Mouse (Mus musculus): ENCODE results near the gene Apmap. TPM values are rescaled to one million over a fixed set of nuclear protein-coding genes. Genes with fewer than 3 reads are reported as not detected.

The Apmap gene
- polyA plus RNA-seq, 1 experiment from 2014 or later = 62.5 TPM

DNA sequence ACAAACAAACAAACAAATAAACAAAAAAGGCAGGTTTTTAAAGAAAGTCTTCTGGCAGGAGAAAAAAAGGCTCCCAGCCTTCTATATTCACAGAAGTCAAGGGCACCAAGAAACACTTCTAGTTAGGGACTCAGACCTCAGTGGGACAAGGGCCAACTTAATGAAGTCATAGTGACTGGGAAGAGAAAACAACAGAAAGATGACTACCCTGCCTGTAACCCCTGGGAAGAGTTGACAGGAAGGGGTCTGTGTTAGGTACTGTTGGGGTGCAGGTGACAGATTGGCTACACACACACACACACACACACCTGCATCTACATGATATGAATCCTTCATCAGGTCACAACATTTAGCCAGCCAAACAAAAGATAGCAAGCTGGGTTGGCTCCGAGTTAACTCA lies 34.8 kb upstream of the Apmap start:
- WGBS = 97% methylated on average over 1 of the region's 1 CpGs
- TF ChIP-seq CTCF (IDR thresholded peaks at IDR 0.05; ENCODE audit: low read depth) = no peak
- H3K9ac ChIP-seq (ENCODE audit: low read depth, low read length) = no peak overlapping the region
- H3K27ac ChIP-seq = no peak overlapping the region
- H3K4me2 ChIP-seq (ENCODE audit: low read length) = no peak overlapping the region
- no peaks in the 10 kb centered on the region for H3K27me3 ChIP-seq (ENCODE audit: insufficient read depth, low read length)
- H3K4me3 ChIP-seq (replicated peaks; ENCODE audit: low read depth, low read length) = no peak overlapping the region
- no peaks in the 10 kb centered on the region for H3K4me1 ChIP-seq (replicated peaks; ENCODE audit: insufficient read depth, low read length)
- no peaks in the 10 kb centered on the region for H3K36me3 ChIP-seq (ENCODE audit: insufficient read depth, low read length)
- DNase-seq (ENCODE audit: low spot score) (no peak), ATAC-seq (replicated peaks; ENCODE audit: low FRiP score, low read depth) (no peak)
- H3K9me3 ChIP-seq (replicated peaks; ENCODE audit: low read length) = no peaks in the 10 kb centered on the region

DNA sequence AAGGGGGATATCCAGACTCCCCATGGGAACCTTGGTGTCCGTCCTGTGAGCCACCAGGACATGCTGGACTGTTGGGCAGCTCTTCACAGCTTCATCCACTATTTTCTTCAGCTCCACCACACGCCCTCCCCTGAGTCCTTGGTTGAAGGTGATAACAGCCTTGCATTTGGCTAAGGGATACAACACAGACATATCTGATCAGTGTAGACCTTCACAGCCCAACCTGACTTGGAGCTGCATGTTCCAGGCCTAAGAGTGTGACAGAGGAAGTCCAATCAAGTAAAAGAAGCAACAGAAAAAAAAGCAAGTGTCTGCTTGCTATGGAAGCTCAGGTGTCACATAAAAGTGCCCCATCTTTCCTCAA lies 30.0 kb upstream of the Apmap start:
- no peaks in the 10 kb centered on the region for H3K4me1 ChIP-seq (replicated peaks; ENCODE audit: insufficient read depth, low read length)
- no peaks in the 10 kb centered on the region for H3K36me3 ChIP-seq (ENCODE audit: insufficient read depth, low read length)
- no peak overlapping the region for H3K27ac ChIP-seq
- ATAC-seq (replicated peaks; ENCODE audit: low FRiP score, low read depth) (no peak), DNase-seq (ENCODE audit: low spot score) (no peak)
- TF ChIP-seq CTCF (IDR thresholded peaks at IDR 0.05; ENCODE audit: low read depth) = no peak
- H3K4me3 ChIP-seq (replicated peaks; ENCODE audit: low read depth, low read length) = no peak overlapping the region
- H3K9me3 ChIP-seq (replicated peaks; ENCODE audit: low read length) = no peaks in the 10 kb centered on the region
- H3K9ac ChIP-seq (ENCODE audit: low read depth, low read length) = no peak overlapping the region
- WGBS = 55% methylated on average over 2 of the region's 2 CpGs
- no peak overlapping the region for H3K4me2 ChIP-seq (ENCODE audit: low read length)
- H3K27me3 ChIP-seq (ENCODE audit: insufficient read depth, low read length) = no peaks in the 10 kb centered on the region

DNA sequence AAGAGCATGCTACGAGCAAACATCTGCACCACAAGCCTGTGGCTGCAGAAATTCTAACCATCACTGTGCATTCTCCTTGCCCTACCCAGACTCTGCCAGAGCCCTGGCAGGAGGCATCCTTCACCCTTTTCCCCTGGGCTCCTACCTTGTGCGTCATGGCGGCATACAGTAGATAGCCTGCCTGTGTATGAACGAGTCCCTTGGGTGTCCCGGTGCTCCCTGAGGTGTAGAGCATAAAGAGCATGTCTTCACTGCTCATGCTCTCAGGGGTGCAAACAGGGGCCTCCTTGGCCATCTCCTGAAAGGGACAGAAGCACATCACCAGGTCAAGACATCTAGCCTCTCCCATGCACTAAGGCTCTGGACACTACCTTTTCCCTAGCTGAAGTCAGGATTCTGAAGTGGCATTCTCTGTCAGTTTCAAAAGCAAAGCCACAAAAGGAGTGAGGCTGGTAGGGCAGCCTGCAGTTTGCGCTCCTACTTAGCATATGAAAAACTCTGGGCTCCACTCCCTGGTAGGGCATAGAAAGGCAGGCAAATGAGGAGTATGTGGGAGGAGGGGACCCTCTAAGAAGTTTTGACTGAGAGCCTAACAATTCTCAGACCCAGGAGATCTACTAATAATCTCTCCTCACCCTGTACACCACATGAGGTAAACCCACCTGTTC lies 29.5 kb upstream of the Apmap start:
- Histone ChIP-seq H3K4me3 (replicated peaks; ENCODE audit: low read depth, low read length) (no peak overlapping the region), H3K9ac (ENCODE audit: low read depth, low read length) (no peak overlapping the region), H3K27ac (no peak overlapping the region), H3K27me3 (ENCODE audit: insufficient read depth, low read length) (no peaks in the 10 kb centered on the region), H3K4me1 (replicated peaks; ENCODE audit: insufficient read depth, low read length) (no peaks in the 10 kb centered on the region), H3K4me2 (ENCODE audit: low read length) (no peak overlapping the region), H3K9me3 (replicated peaks; ENCODE audit: low read length) (no peaks in the 10 kb centered on the region), H3K36me3 (ENCODE audit: insufficient read depth, low read length) (no peaks in the 10 kb centered on the region)
- TF ChIP-seq CTCF (IDR thresholded peaks at IDR 0.05; ENCODE audit: low read depth) = no peak
- 62% methylated on average over 6 of the region's 6 CpGs for WGBS
- ATAC-seq (replicated peaks; ENCODE audit: low FRiP score, low read depth) = no peak
- no peak for DNase-seq (ENCODE audit: low spot score)

DNA sequence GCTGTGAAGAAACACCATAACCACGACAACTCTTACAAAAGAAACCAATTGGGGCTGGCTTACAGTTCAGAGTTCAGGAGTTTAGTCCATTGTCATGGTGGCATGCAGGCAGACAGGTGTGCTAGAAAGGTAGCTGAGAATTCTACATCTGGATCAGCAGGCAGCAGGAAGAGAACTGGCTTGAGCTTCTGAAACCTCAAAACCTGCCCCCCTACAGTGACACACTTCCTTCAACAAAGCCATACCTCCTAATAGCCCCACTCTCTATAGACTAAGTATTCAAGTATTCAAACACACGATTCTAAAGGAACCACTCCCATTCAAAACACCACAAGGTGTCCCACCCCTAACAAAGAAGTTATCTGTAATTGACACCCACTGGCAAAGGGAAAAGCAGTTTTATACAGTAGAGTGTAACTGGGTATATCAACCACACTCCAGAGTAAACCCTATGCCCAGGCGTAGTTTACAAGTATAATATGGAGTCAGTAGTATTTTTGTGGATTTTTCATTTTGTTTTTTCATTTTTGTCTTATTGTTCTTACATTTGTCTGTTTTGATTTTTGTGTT lies 27.6 kb upstream of the Apmap start:
- WGBS = 78% methylated on average over 3 of the region's 3 CpGs
- no peak overlapping the region for H3K4me2 ChIP-seq (ENCODE audit: low read length)
- no peak for ATAC-seq (replicated peaks; ENCODE audit: low FRiP score, low read depth)
- H3K4me1 ChIP-seq (replicated peaks; ENCODE audit: insufficient read depth, low read length) = no peaks in the 10 kb centered on the region
- H3K9ac ChIP-seq (ENCODE audit: low read depth, low read length) = no peak overlapping the region
- DNase-seq (ENCODE audit: low spot score) = no peak
- no peaks in the 10 kb centered on the region for H3K27me3 ChIP-seq (ENCODE audit: insufficient read depth, low read length)
- H3K27ac ChIP-seq = no peak overlapping the region
- no peaks in the 10 kb centered on the region for H3K9me3 ChIP-seq (replicated peaks; ENCODE audit: low read length)
- no peaks in the 10 kb centered on the region for H3K36me3 ChIP-seq (ENCODE audit: insufficient read depth, low read length)
- H3K4me3 ChIP-seq (replicated peaks; ENCODE audit: low read depth, low read length) = no peak overlapping the region
- no peak for TF ChIP-seq CTCF (IDR thresholded peaks at IDR 0.05; ENCODE audit: low read depth)

DNA sequence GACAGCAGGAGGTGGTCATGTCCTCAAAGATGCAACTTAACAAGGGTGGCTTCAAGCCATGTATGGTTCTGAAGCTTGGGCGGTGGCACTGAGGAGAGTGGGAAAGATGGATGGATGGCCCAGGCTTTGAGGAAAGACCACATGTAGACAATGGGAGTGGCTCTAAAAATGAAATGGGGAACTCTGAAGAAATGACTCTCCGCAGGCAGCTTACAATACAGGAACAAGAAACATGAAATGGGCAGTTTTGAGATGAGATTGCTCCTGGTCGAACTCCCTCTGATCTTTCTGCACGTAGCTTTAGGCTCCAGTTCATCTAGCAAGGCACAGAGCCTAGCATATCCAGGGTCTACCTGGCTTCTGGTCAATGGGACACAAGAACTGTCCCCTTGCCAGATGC lies 20.9 kb upstream of the Apmap start:
- Histone ChIP-seq H3K27me3 (ENCODE audit: insufficient read depth, low read length) (no peaks in the 10 kb centered on the region), H3K4me2 (ENCODE audit: low read length) (no peak overlapping the region), H3K4me1 (replicated peaks; ENCODE audit: insufficient read depth, low read length) (no peaks in the 10 kb centered on the region), H3K27ac (no peak overlapping the region), H3K9me3 (replicated peaks; ENCODE audit: low read length) (no peaks in the 10 kb centered on the region), H3K4me3 (replicated peaks; ENCODE audit: low read depth, low read length) (no peak overlapping the region), H3K36me3 (ENCODE audit: insufficient read depth, low read length) (no peaks in the 10 kb centered on the region), H3K9ac (ENCODE audit: low read depth, low read length) (no peak overlapping the region)
- 89% methylated on average over 4 of the region's 4 CpGs for WGBS
- DNase-seq (ENCODE audit: low spot score) (no peak), ATAC-seq (replicated peaks; ENCODE audit: low FRiP score, low read depth) (no peak)
- no peak for TF ChIP-seq CTCF (IDR thresholded peaks at IDR 0.05; ENCODE audit: low read depth)

DNA sequence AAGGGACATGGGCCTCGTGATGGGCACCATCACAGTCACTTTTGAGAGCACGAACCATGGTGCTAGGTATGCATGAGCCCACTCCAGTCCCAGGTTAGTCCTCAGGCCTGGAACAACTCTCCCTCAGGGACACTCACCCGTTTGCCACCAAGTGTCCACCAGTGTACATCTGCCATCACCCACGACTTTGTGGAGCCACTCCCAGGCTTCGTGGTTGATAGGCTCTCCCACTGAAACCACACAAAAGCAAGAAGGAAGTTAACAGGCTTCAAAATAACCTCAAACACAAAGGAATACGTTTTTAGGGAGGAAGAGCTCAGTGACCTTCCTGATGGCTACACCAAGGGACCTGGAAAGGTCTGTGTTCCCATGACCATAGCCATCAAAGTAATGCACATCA lies 18.8 kb upstream of the Apmap start:
- no peak for TF ChIP-seq CTCF (IDR thresholded peaks at IDR 0.05; ENCODE audit: low read depth)
- Histone ChIP-seq H3K27ac (no peak overlapping the region), H3K27me3 (ENCODE audit: insufficient read depth, low read length) (no peaks in the 10 kb centered on the region), H3K4me2 (ENCODE audit: low read length) (no peak overlapping the region), H3K4me3 (replicated peaks; ENCODE audit: low read depth, low read length) (no peak overlapping the region), H3K36me3 (ENCODE audit: insufficient read depth, low read length) (no peaks in the 10 kb centered on the region), H3K4me1 (replicated peaks; ENCODE audit: insufficient read depth, low read length) (no peaks in the 10 kb centered on the region), H3K9me3 (replicated peaks; ENCODE audit: low read length) (no peaks in the 10 kb centered on the region), H3K9ac (ENCODE audit: low read depth, low read length) (no peak overlapping the region)
- no peak for ATAC-seq (replicated peaks; ENCODE audit: low FRiP score, low read depth)
- WGBS = 61% methylated on average over 6 of the region's 6 CpGs
- DNase-seq (ENCODE audit: low spot score) = no peak

DNA sequence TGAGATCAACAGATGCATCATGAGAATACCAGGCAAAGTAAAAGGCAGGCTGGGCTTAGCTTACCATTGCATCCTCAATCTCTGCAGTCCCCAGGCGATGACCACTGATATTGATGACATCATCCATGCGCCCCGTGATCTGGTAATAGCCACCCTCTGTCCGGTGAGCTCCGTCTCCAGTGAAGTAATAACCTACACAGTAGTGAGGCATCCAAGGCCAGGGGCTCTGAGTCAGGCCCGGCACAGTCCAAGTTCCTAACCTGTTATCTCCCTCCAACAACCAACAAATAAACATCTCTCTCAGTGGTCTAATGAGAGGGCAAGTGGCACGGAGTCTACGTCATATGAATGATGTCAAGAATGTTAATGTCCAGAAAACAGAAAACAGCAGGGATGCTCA lies 16.6 kb upstream of the Apmap start:
- DNase-seq (ENCODE audit: low spot score) (no peak), ATAC-seq (replicated peaks; ENCODE audit: low FRiP score, low read depth) (no peak)
- no peak overlapping the region for H3K4me3 ChIP-seq (replicated peaks; ENCODE audit: low read depth, low read length)
- H3K27ac ChIP-seq = no peak overlapping the region
- H3K36me3 ChIP-seq (ENCODE audit: insufficient read depth, low read length) = no peaks in the 10 kb centered on the region
- 91% methylated on average over 8 of the region's 8 CpGs for WGBS
- no peaks in the 10 kb centered on the region for H3K27me3 ChIP-seq (ENCODE audit: insufficient read depth, low read length)
- H3K4me1 ChIP-seq (replicated peaks; ENCODE audit: insufficient read depth, low read length) = no peaks in the 10 kb centered on the region
- TF ChIP-seq CTCF (IDR thresholded peaks at IDR 0.05; ENCODE audit: low read depth) = no peak
- no peak overlapping the region for H3K9ac ChIP-seq (ENCODE audit: low read depth, low read length)
- no peaks in the 10 kb centered on the region for H3K9me3 ChIP-seq (replicated peaks; ENCODE audit: low read length)
- no peak overlapping the region for H3K4me2 ChIP-seq (ENCODE audit: low read length)
